Mouse (Mus musculus) erythroblast, embryonic 14.5 days (primary cell): ENCODE measurements around the gene Lmntd2.

Experiments
- GATA1 ChIP-seq: IDR thresholded peaks from 2 replicates; pipeline ENCODE4 v1.6.1; 2012; ENCODE audit warnings: low read length, inconsistent platforms, mixed read lengths
- TAL1 ChIP-seq: IDR thresholded peaks from 3 replicates; pipeline ENCODE4 v1.6.1; 2012; ENCODE audit warnings: low read length, inconsistent platforms, mixed read lengths

- TF ChIP-seq TAL1 (no peak), GATA1 (no peak)
Observed at GRCm38 (mm10) chr7:141210606-141211131, 3.2 kb downstream of the Lmntd2 start.
